Mouse (Mus musculus): ENCODE results near the gene Atp6v0e2. TPM values are rescaled to one million over a fixed set of nuclear protein-coding genes. Genes with fewer than 3 reads are reported as not detected.

The Atp6v0e2 gene
- polyA plus RNA-seq, 1 experiment from 2014 or later = 23.3 TPM

GRCm38 (mm10) chr6:48578736-48579135 is 41.3 kb downstream of the Atp6v0e2 start:
- WGBS = 30% methylated on average over 5 of the region's 5 CpGs
- Histone ChIP-seq H3K4me3 (replicated peaks; ENCODE audit: low read length) (no peak overlapping the region), H3K9me3 (replicated peaks; ENCODE audit: control insufficient read depth, low read length) (no peaks in the 10 kb centered on the region), H3K9ac (ENCODE audit: low read length) (no peak overlapping the region), H3K36me3 (ENCODE audit: control insufficient read depth, insufficient read depth, low read length) (no peaks in the 10 kb centered on the region), H3K27ac (ENCODE audit: low read length) (peak overlapping the region; percentile 82), H3K27me3 (ENCODE audit: control insufficient read depth, insufficient read depth, low read length) (no peaks in the 10 kb centered on the region), H3K4me2 (ENCODE audit: low read depth, low read length) (peak overlapping the region; percentile 11; the same call in 1 of the 2 replicates), H3K4me1 (ENCODE audit: control insufficient read depth, insufficient read depth, low read length) (peaks cover 18% of the 10 kb centered on the region)
- ATAC-seq (ENCODE audit: insufficient read depth, low FRiP score) = no peak

- WGBS = 16% methylated on average over 5 of the region's 5 CpGs
- no peaks in the 10 kb centered on the region for H3K9me3 ChIP-seq (replicated peaks; ENCODE audit: control insufficient read depth, low read length)
- H3K36me3 ChIP-seq (ENCODE audit: control insufficient read depth, insufficient read depth, low read length) = no peaks in the 10 kb centered on the region
- no peak overlapping the region for H3K4me3 ChIP-seq (replicated peaks; ENCODE audit: low read length)
- peak overlapping the region; percentile 82 for H3K27ac ChIP-seq (ENCODE audit: low read length)
- ATAC-seq (ENCODE audit: insufficient read depth, low FRiP score) = peak; percentile 59; the same call in 1 of the 2 replicates
- H3K4me2 ChIP-seq (ENCODE audit: low read depth, low read length) = peak overlapping the region; percentile 11; the same call in 1 of the 2 replicates
- H3K27me3 ChIP-seq (ENCODE audit: control insufficient read depth, insufficient read depth, low read length) = no peaks in the 10 kb centered on the region
- H3K4me1 ChIP-seq (ENCODE audit: control insufficient read depth, insufficient read depth, low read length) = peaks cover 18% of the 10 kb centered on the region
- peak overlapping the region; percentile 34 for H3K9ac ChIP-seq (ENCODE audit: low read length)
Observed at GRCm38 (mm10) chr6:48579215-48579648, 41.8 kb downstream of the Atp6v0e2 start.

GRCm38 (mm10) chr6:48581257-48581656 is 43.8 kb downstream of the Atp6v0e2 start:
- H3K27me3 ChIP-seq (ENCODE audit: control insufficient read depth, insufficient read depth, low read length) = no peaks in the 10 kb centered on the region
- 30% methylated on average over 3 of the region's 3 CpGs for WGBS
- no peak overlapping the region for H3K9ac ChIP-seq (ENCODE audit: low read length)
- H3K36me3 ChIP-seq (ENCODE audit: control insufficient read depth, insufficient read depth, low read length) = no peaks in the 10 kb centered on the region
- H3K27ac ChIP-seq (ENCODE audit: low read length) = no peak overlapping the region
- H3K4me1 ChIP-seq (ENCODE audit: control insufficient read depth, insufficient read depth, low read length) = peaks cover 18% of the 10 kb centered on the region
- no peak overlapping the region for H3K4me3 ChIP-seq (replicated peaks; ENCODE audit: low read length)
- no peak; the same call in 1 of the 2 replicates for ATAC-seq (ENCODE audit: insufficient read depth, low FRiP score)
- H3K4me2 ChIP-seq (ENCODE audit: low read depth, low read length) = no peak overlapping the region
- no peaks in the 10 kb centered on the region for H3K9me3 ChIP-seq (replicated peaks; ENCODE audit: control insufficient read depth, low read length)

DNA sequence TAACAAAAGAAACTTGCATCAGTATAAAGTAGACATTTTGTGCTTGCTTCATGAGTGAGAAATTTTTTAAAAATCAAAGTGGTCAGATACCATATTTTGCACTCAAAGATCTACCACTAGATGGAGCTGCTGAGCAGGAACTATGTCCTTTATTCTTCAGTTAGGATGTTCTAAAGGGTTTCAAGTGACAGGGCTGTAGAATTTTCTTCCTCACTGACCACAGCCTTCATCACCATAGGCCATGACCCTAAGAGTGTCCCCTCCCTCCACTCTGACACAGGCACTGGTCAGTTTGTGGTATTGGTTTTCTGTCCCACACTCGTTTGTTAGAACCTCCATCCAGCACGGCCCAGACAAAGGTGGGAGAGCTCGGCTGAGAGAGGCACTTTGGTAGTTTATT is 44.6 kb downstream of the Atp6v0e2 start:
- no peak for ATAC-seq (ENCODE audit: insufficient read depth, low FRiP score)
- Histone ChIP-seq H3K36me3 (ENCODE audit: control insufficient read depth, insufficient read depth, low read length) (no peaks in the 10 kb centered on the region), H3K4me1 (ENCODE audit: control insufficient read depth, insufficient read depth, low read length) (peaks cover 18% of the 10 kb centered on the region), H3K27me3 (ENCODE audit: control insufficient read depth, insufficient read depth, low read length) (no peaks in the 10 kb centered on the region), H3K4me2 (ENCODE audit: low read depth, low read length) (no peak overlapping the region), H3K4me3 (replicated peaks; ENCODE audit: low read length) (no peak overlapping the region), H3K9ac (ENCODE audit: low read length) (no peak overlapping the region), H3K9me3 (replicated peaks; ENCODE audit: control insufficient read depth, low read length) (no peaks in the 10 kb centered on the region), H3K27ac (ENCODE audit: low read length) (no peak overlapping the region)
- 69% methylated on average over 3 of the region's 3 CpGs for WGBS

DNA sequence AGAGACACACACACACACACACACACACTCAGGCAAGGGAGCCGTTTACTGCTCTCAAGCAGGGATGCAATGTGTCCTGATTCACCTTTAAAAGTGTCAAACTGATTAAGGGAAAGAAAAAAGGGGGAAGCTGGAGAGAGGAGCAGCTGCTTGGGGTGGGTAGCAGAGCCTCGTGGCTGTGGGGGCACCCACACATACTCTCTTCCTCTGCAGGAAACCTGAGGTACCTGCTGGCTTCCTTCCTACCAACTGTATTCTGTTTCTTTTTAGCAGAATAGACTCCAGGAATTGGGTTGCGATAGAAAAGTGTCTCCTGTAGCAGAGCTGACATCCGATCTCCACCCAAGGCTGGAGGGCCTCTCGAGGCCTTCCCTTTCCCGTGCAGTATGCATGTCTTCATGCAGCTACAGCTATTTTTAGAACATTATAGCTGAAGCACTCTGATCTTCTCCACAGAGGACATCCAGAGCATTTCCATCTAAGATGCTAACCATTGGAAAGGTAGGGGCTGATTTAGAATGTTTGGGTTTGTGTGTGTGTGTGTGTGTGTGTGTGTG is 51.9 kb downstream of the Atp6v0e2 start, which contains the start of gene Gm45021:
TSS of gene Gm45021 (plus strand) at position 417 of the 557 bp plus-strand sequence.
- Histone ChIP-seq H3K36me3 (ENCODE audit: control insufficient read depth, insufficient read depth, low read length) (no peaks in the 10 kb centered on the region), H3K27me3 (ENCODE audit: control insufficient read depth, insufficient read depth, low read length) (no peaks in the 10 kb centered on the region), H3K4me1 (ENCODE audit: control insufficient read depth, insufficient read depth, low read length) (peaks cover 7% of the 10 kb centered on the region; the same call in 1 of the 2 replicates), H3K9me3 (replicated peaks; ENCODE audit: control insufficient read depth, low read length) (no peaks in the 10 kb centered on the region), H3K4me2 (ENCODE audit: low read depth, low read length) (no peak within 1 kb of the TSS), H3K27ac (ENCODE audit: low read length) (peak within 1 kb of the TSS; percentile 78), H3K9ac (ENCODE audit: low read length) (no peak within 1 kb of the TSS), H3K4me3 (replicated peaks; ENCODE audit: low read length) (no peak within 1 kb of the TSS)
- 36% methylated on average over 6 of the region's 6 CpGs for WGBS
- ATAC-seq (ENCODE audit: insufficient read depth, low FRiP score) = no peak

Other genes with a start within 250 kb of the Atp6v0e2 start
- gene Krba1, start 142.0 kb upstream of the Atp6v0e2 start, polyA plus RNA-seq (2015; fragmentation: Nextera tagmentation; extraction: Ambion mirVana) = 16.2 and 16.8 TPM in 2 replicates
- 24.1 and 24.4 TPM in 2 replicates for gene Zfp467, start 91.8 kb upstream of the Atp6v0e2 start, polyA plus RNA-seq (2015; fragmentation: Nextera tagmentation; extraction: Ambion mirVana)
- gene Sspo, start 89.4 kb upstream of the Atp6v0e2 start, polyA plus RNA-seq (2015; fragmentation: Nextera tagmentation; extraction: Ambion mirVana) = 0.14 and 0.89 TPM in 2 replicates
- 7.5 and 9.6 TPM in 2 replicates for gene Lrrc61, start 17.2 kb downstream of the Atp6v0e2 start, polyA plus RNA-seq (2015; fragmentation: Nextera tagmentation; extraction: Ambion mirVana)
- gene Rarres2, start 35.2 kb downstream of the Atp6v0e2 start, polyA plus RNA-seq (2015; fragmentation: Nextera tagmentation; extraction: Ambion mirVana) = 122 and 128 TPM in 2 replicates
- not detected in 2 replicates for gene Gm45021, start 52.0 kb downstream of the Atp6v0e2 start, polyA plus RNA-seq (2015; fragmentation: Nextera tagmentation; extraction: Ambion mirVana)
- 25.7 and 28.0 TPM in 2 replicates for gene Repin1, start 56.3 kb downstream of the Atp6v0e2 start, polyA plus RNA-seq (2015; fragmentation: Nextera tagmentation; extraction: Ambion mirVana)
- gene Gm44965, start 56.3 kb downstream of the Atp6v0e2 start, polyA plus RNA-seq (2015; fragmentation: Nextera tagmentation; extraction: Ambion mirVana) = 0.70 and 1.8 TPM in 2 replicates
- gene Zfp775, start 64.4 kb downstream of the Atp6v0e2 start, polyA plus RNA-seq (2015; fragmentation: Nextera tagmentation; extraction: Ambion mirVana) = 5.2 and 5.9 TPM in 2 replicates
- gene AI854703, start 89.1 kb downstream of the Atp6v0e2 start, polyA plus RNA-seq (2015; fragmentation: Nextera tagmentation; extraction: Ambion mirVana) = 1.1 and 1.3 TPM in 2 replicates
- gene Gimap8, start 109.6 kb downstream of the Atp6v0e2 start, polyA plus RNA-seq (2015; fragmentation: Nextera tagmentation; extraction: Ambion mirVana) = 1.6 and 1.8 TPM in 2 replicates
- 8.9 and 9.8 TPM in 2 replicates for gene Gimap9, start 138.5 kb downstream of the Atp6v0e2 start, polyA plus RNA-seq (2015; fragmentation: Nextera tagmentation; extraction: Ambion mirVana)
- gene Gimap4, start 146.9 kb downstream of the Atp6v0e2 start, polyA plus RNA-seq (2015; fragmentation: Nextera tagmentation; extraction: Ambion mirVana) = 19.3 and 22.2 TPM in 2 replicates
- 22.2 and 22.5 TPM in 2 replicates for gene Gimap6, start 170.6 kb downstream of the Atp6v0e2 start, polyA plus RNA-seq (2015; fragmentation: Nextera tagmentation; extraction: Ambion mirVana)
- 2.5 and 3.2 TPM in 2 replicates for gene Gm28053, start 181.0 kb downstream of the Atp6v0e2 start, polyA plus RNA-seq (2015; fragmentation: Nextera tagmentation; extraction: Ambion mirVana)
- gene Gimap7, start 181.0 kb downstream of the Atp6v0e2 start, polyA plus RNA-seq (2015; fragmentation: Nextera tagmentation; extraction: Ambion mirVana) = 0.14 TPM in 1 of 2 replicates, not detected in the other
- gene Gimap1, start 201.4 kb downstream of the Atp6v0e2 start, polyA plus RNA-seq (2015; fragmentation: Nextera tagmentation; extraction: Ambion mirVana) = 15.7 and 19.7 TPM in 2 replicates
- 6.9 and 8.1 TPM in 2 replicates for gene Gimap5, start 208.6 kb downstream of the Atp6v0e2 start, polyA plus RNA-seq (2015; fragmentation: Nextera tagmentation; extraction: Ambion mirVana)
- gene Gimap3, start 233.2 kb downstream of the Atp6v0e2 start, polyA plus RNA-seq (2015; fragmentation: Nextera tagmentation; extraction: Ambion mirVana) = 0.14 and 0.17 TPM in 2 replicates

Measured in stomach, embryonic 16.5 days (tissue).